Mouse (Mus musculus): ENCODE results near the gene Golga5. TPM values are rescaled to one million over a fixed set of nuclear protein-coding genes. Genes with fewer than 3 reads are reported as not detected.

Gene Golga5
- polyA plus RNA-seq, 1 experiment = 0.53 TPM

- no peaks in the 10 kb centered on the region for H3K36me3 ChIP-seq (ENCODE audit: control insufficient read depth)
- H3K9me3 ChIP-seq (ENCODE audit: control insufficient read depth, low read length) = no peaks in the 10 kb centered on the region
- no peak for TF ChIP-seq TAL1 (IDR thresholded peaks at IDR 0.05; ENCODE audit: low read length)
- no peak for TF ChIP-seq GATA1 (IDR thresholded peaks at IDR 0.05; ENCODE audit: low read length)
- H3K4me3 ChIP-seq (replicated peaks) = no peak overlapping the region
- no peaks in the 10 kb centered on the region for H3K27me3 ChIP-seq (ENCODE audit: control insufficient read depth)
- no peaks in the 10 kb centered on the region for H3K4me1 ChIP-seq (ENCODE audit: control insufficient read depth)
These were observed 45.8 kb downstream of the Golga5 start for GRCm38 (mm10) chr12:102514751-102515150.

GRCm38 (mm10) chr12:102516151-102516550 is 47.2 kb downstream of the Golga5 start:
- Histone ChIP-seq H3K4me3 (replicated peaks) (no peak overlapping the region), H3K4me1 (ENCODE audit: control insufficient read depth) (no peaks in the 10 kb centered on the region), H3K36me3 (ENCODE audit: control insufficient read depth) (no peaks in the 10 kb centered on the region), H3K9me3 (ENCODE audit: control insufficient read depth, low read length) (no peaks in the 10 kb centered on the region), H3K27me3 (ENCODE audit: control insufficient read depth) (no peaks in the 10 kb centered on the region)
- TF ChIP-seq TAL1 (IDR thresholded peaks at IDR 0.05; ENCODE audit: low read length) (no peak), GATA1 (IDR thresholded peaks at IDR 0.05; ENCODE audit: low read length) (no peak)

- H3K4me3 ChIP-seq (replicated peaks) = no peak overlapping the region
- no peak for TF ChIP-seq GATA1 (IDR thresholded peaks at IDR 0.05; ENCODE audit: low read length)
- no peak for TF ChIP-seq TAL1 (IDR thresholded peaks at IDR 0.05; ENCODE audit: low read length)
- no peaks in the 10 kb centered on the region for H3K36me3 ChIP-seq (ENCODE audit: control insufficient read depth)
- no peaks in the 10 kb centered on the region for H3K27me3 ChIP-seq (ENCODE audit: control insufficient read depth)
- H3K4me1 ChIP-seq (ENCODE audit: control insufficient read depth) = peaks cover 2% of the 10 kb centered on the region
- no peaks in the 10 kb centered on the region for H3K9me3 ChIP-seq (ENCODE audit: control insufficient read depth, low read length)
These were observed 48.7 kb downstream of the Golga5 start for GRCm38 (mm10) chr12:102517647-102518046.

GRCm38 (mm10) chr12:102519929-102520720 is 51.2 kb downstream of the Golga5 start:
- H3K4me1 ChIP-seq (ENCODE audit: control insufficient read depth) = peaks cover 2% of the 10 kb centered on the region
- no peaks in the 10 kb centered on the region for H3K27me3 ChIP-seq (ENCODE audit: control insufficient read depth)
- H3K36me3 ChIP-seq (ENCODE audit: control insufficient read depth) = no peaks in the 10 kb centered on the region
- no peak for TF ChIP-seq TAL1 (IDR thresholded peaks at IDR 0.05; ENCODE audit: low read length)
- no peak for TF ChIP-seq GATA1 (IDR thresholded peaks at IDR 0.05; ENCODE audit: low read length)
- H3K4me3 ChIP-seq (replicated peaks) = no peak overlapping the region
- H3K9me3 ChIP-seq (ENCODE audit: control insufficient read depth, low read length) = no peaks in the 10 kb centered on the region

- Histone ChIP-seq H3K4me1 (ENCODE audit: control insufficient read depth) (peaks cover 2% of the 10 kb centered on the region), H3K36me3 (ENCODE audit: control insufficient read depth) (no peaks in the 10 kb centered on the region), H3K9me3 (ENCODE audit: control insufficient read depth, low read length) (no peaks in the 10 kb centered on the region), H3K27me3 (ENCODE audit: control insufficient read depth) (no peaks in the 10 kb centered on the region), H3K4me3 (replicated peaks) (no peak overlapping the region)
- TF ChIP-seq TAL1 (IDR thresholded peaks at IDR 0.05; ENCODE audit: low read length) (no peak), GATA1 (IDR thresholded peaks at IDR 0.05; ENCODE audit: low read length) (no peak)
These were observed 52.9 kb downstream of the Golga5 start for GRCm38 (mm10) chr12:102521777-102522319.

- H3K4me1 ChIP-seq (ENCODE audit: control insufficient read depth) = peaks cover 14% of the 10 kb centered on the region
- H3K4me3 ChIP-seq (replicated peaks) = no peak overlapping the region
- no peaks in the 10 kb centered on the region for H3K36me3 ChIP-seq (ENCODE audit: control insufficient read depth)
- H3K27me3 ChIP-seq (ENCODE audit: control insufficient read depth) = no peaks in the 10 kb centered on the region
- H3K9me3 ChIP-seq (ENCODE audit: control insufficient read depth, low read length) = no peaks in the 10 kb centered on the region
- TF ChIP-seq TAL1 (IDR thresholded peaks at IDR 0.05; ENCODE audit: low read length) = no peak
- TF ChIP-seq GATA1 (IDR thresholded peaks at IDR 0.05; ENCODE audit: low read length) = no peak
These were observed 55.3 kb downstream of the Golga5 start for GRCm38 (mm10) chr12:102524216-102524615.

GRCm38 (mm10) chr12:102524760-102525159 is 55.8 kb downstream of the Golga5 start:
- H3K36me3 ChIP-seq (ENCODE audit: control insufficient read depth) = no peaks in the 10 kb centered on the region
- no peaks in the 10 kb centered on the region for H3K27me3 ChIP-seq (ENCODE audit: control insufficient read depth)
- H3K9me3 ChIP-seq (ENCODE audit: control insufficient read depth, low read length) = no peaks in the 10 kb centered on the region
- H3K4me1 ChIP-seq (ENCODE audit: control insufficient read depth) = peaks cover 14% of the 10 kb centered on the region
- no peak for TF ChIP-seq GATA1 (IDR thresholded peaks at IDR 0.05; ENCODE audit: low read length)
- TF ChIP-seq TAL1 (IDR thresholded peaks at IDR 0.05; ENCODE audit: low read length) = no peak
- H3K4me3 ChIP-seq (replicated peaks) = no peak overlapping the region

- Histone ChIP-seq H3K9me3 (ENCODE audit: control insufficient read depth, low read length) (no peaks in the 10 kb centered on the region), H3K4me3 (replicated peaks) (no peak overlapping the region), H3K36me3 (ENCODE audit: control insufficient read depth) (no peaks in the 10 kb centered on the region), H3K4me1 (ENCODE audit: control insufficient read depth) (peaks cover 12% of the 10 kb centered on the region), H3K27me3 (ENCODE audit: control insufficient read depth) (no peaks in the 10 kb centered on the region)
- TF ChIP-seq TAL1 (IDR thresholded peaks at IDR 0.05; ENCODE audit: low read length) (no peak), GATA1 (IDR thresholded peaks at IDR 0.05; ENCODE audit: low read length) (no peak)
These were observed 59.1 kb downstream of the Golga5 start for GRCm38 (mm10) chr12:102527989-102528388.

- no peaks in the 10 kb centered on the region; the same call in 1 of the 2 replicates for H3K4me1 ChIP-seq (ENCODE audit: control insufficient read depth)
- TF ChIP-seq GATA1 (IDR thresholded peaks at IDR 0.05; ENCODE audit: low read length) (no peak), TAL1 (IDR thresholded peaks at IDR 0.05; ENCODE audit: low read length) (no peak)
These were observed 66.9 kb downstream of the Golga5 start for GRCm38 (mm10) chr12:102535796-102536195.

More at GRCm38 (mm10) chr12:102535796-102536195, 66.9 kb downstream of the Golga5 start:
- Histone ChIP-seq H3K36me3 (ENCODE audit: control insufficient read depth) (no peaks in the 10 kb centered on the region), H3K27me3 (ENCODE audit: control insufficient read depth) (no peaks in the 10 kb centered on the region; the same call in 1 of the 2 replicates), H3K4me3 (replicated peaks) (no peak overlapping the region), H3K9me3 (ENCODE audit: control insufficient read depth, low read length) (no peaks in the 10 kb centered on the region)
